Mouse (Mus musculus) spleen, adult 2 months (tissue): ENCODE results near the gene Enpp1.

ENCODE experiments used
- CTCF ChIP-seq: fragments of 200-500 bp; IDR thresholded peaks from 2 replicates; pipeline ENCODE4 v1.5.1; 2011; ENCODE audit warnings: mild to moderate bottlenecking, inconsistent platforms; ENCODE audit not compliant: insufficient read depth, insufficient read length, insufficient replicate concordance; ENCODE audit errors: extremely low read depth
- POLR2A ChIP-seq: fragments of 200-500 bp; IDR thresholded peaks from 2 replicates; pipeline ENCODE4 v1.6.1; 2011; ENCODE audit warnings: low read depth, low read length, inconsistent platforms

GRCm38 (mm10) chr10:24735027-24735777 lies 23.2 kb upstream of the Enpp1 start:
- TF ChIP-seq CTCF (no peak), POLR2A (no peak)
